Mouse (Mus musculus): Measurements from ENCODE around the gene Zmynd19. TPM values are rescaled to one million over a fixed set of nuclear protein-coding genes. Genes with fewer than 3 reads are reported as not detected.

Zmynd19 gene
- polyA plus RNA-seq, 1 experiment: 19.5 TPM

- no peaks in the 10 kb centered on the region for H3K27me3 ChIP-seq (ENCODE audit: control insufficient read depth, insufficient read depth, low read length)
- DNase-seq: no peak
- no peak overlapping the region for H3K4me3 ChIP-seq (replicated peaks; ENCODE audit: insufficient read depth, low read depth, low read length)
- TF ChIP-seq CTCF (IDR thresholded peaks at IDR 0.05; ENCODE audit: borderline replicate concordance, insufficient read depth, low read depth, low read length): no peak
- no peak for TF ChIP-seq POLR2A (IDR thresholded peaks at IDR 0.05; ENCODE audit: borderline replicate concordance, insufficient read depth, low read length)
- no peaks in the 10 kb centered on the region for H3K4me1 ChIP-seq (ENCODE audit: control insufficient read depth, insufficient read depth, low read length)
- 56% methylated on average over 9 of the region's 9 CpGs for WGBS
- H3K27ac ChIP-seq (ENCODE audit: insufficient read depth, low read length): no peak overlapping the region
Observed at GRCm38 (mm10) chr2:25003946-25004786, 54.6 kb downstream of the Zmynd19 start.

- no peaks in the 10 kb centered on the region for H3K4me1 ChIP-seq (ENCODE audit: control insufficient read depth, insufficient read depth, low read length)
- WGBS: 100% methylated on average over 1 of the region's 1 CpGs
- H3K27me3 ChIP-seq (ENCODE audit: control insufficient read depth, insufficient read depth, low read length): no peaks in the 10 kb centered on the region
- no peak overlapping the region for H3K27ac ChIP-seq (ENCODE audit: insufficient read depth, low read length)
- DNase-seq: no peak
- no peak for TF ChIP-seq CTCF (IDR thresholded peaks at IDR 0.05; ENCODE audit: borderline replicate concordance, insufficient read depth, low read depth, low read length)
- TF ChIP-seq POLR2A (IDR thresholded peaks at IDR 0.05; ENCODE audit: borderline replicate concordance, insufficient read depth, low read length): no peak
- no peak overlapping the region for H3K4me3 ChIP-seq (replicated peaks; ENCODE audit: insufficient read depth, low read depth, low read length)
Observed at GRCm38 (mm10) chr2:25006767-25007166, 57.2 kb downstream of the Zmynd19 start.

- no peaks in the 10 kb centered on the region for H3K4me1 ChIP-seq (ENCODE audit: control insufficient read depth, insufficient read depth, low read length)
- H3K27me3 ChIP-seq (ENCODE audit: control insufficient read depth, insufficient read depth, low read length): no peaks in the 10 kb centered on the region
- TF ChIP-seq POLR2A (IDR thresholded peaks at IDR 0.05; ENCODE audit: borderline replicate concordance, insufficient read depth, low read length): no peak
- TF ChIP-seq CTCF (IDR thresholded peaks at IDR 0.05; ENCODE audit: borderline replicate concordance, insufficient read depth, low read depth, low read length): no peak
- H3K27ac ChIP-seq (ENCODE audit: insufficient read depth, low read length): no peak overlapping the region
- no peak overlapping the region for H3K4me3 ChIP-seq (replicated peaks; ENCODE audit: insufficient read depth, low read depth, low read length)
- DNase-seq: no peak
Observed at GRCm38 (mm10) chr2:25008250-25008649, 58.7 kb downstream of the Zmynd19 start.

Other genes starting within 250 kb of the Zmynd19 start
- 32.9 and 35.5 TPM in 2 replicates for gene Cacna1b, start 186.6 kb upstream of the Zmynd19 start, polyA plus RNA-seq (2012; rRNA removed)
- gene Ehmt1, start 30.2 kb upstream of the Zmynd19 start, polyA plus RNA-seq (2012; rRNA removed): 63.9 and 68.9 TPM in 2 replicates
- 46.7 and 47.2 TPM in 2 replicates for gene Arrdc1, start 14.5 kb upstream of the Zmynd19 start, polyA plus RNA-seq (2012; rRNA removed)
- gene Dph7, start 12.6 kb downstream of the Zmynd19 start, polyA plus RNA-seq (2012; rRNA removed): 34.3 and 39.7 TPM in 2 replicates
- 137 and 140 TPM in 2 replicates for gene Mrpl41, start 25.3 kb downstream of the Zmynd19 start, polyA plus RNA-seq (2012; rRNA removed)
- 16.0 and 17.8 TPM in 2 replicates for gene Pnpla7, start 26.2 kb downstream of the Zmynd19 start, polyA plus RNA-seq (2012; rRNA removed)
- gene Nsmf, start 104.6 kb downstream of the Zmynd19 start, polyA plus RNA-seq (2012; rRNA removed): 203 and 244 TPM in 2 replicates
- gene Entpd8, start 130.5 kb downstream of the Zmynd19 start, polyA plus RNA-seq (2012; rRNA removed): not detected in 2 replicates
- gene Noxa1, start 145.4 kb downstream of the Zmynd19 start, polyA plus RNA-seq (2012; rRNA removed): not detected in 2 replicates
- gene Nrarp, start 231.0 kb downstream of the Zmynd19 start, polyA plus RNA-seq (2012; rRNA removed): 7.7 and 9.4 TPM in 2 replicates
- gene Tor4a, start 247.1 kb downstream of the Zmynd19 start, polyA plus RNA-seq (2012; rRNA removed): 3.6 and 4.2 TPM in 2 replicates